Mouse (Mus musculus) 416B (cell line): ENCODE measurements at regions not wholly inside any gene's neighbourhood (a gene's known extent, or its start where the extent isn't known, plus 50 kb on each side); places are given as distances from the start of the nearest gene placed in this dataset.

Source experiments
- DNase-seq: peaks from one replicate; pipeline ENCODE4 v3.0.0; 2011; ENCODE audit warnings: low read depth

DNA sequence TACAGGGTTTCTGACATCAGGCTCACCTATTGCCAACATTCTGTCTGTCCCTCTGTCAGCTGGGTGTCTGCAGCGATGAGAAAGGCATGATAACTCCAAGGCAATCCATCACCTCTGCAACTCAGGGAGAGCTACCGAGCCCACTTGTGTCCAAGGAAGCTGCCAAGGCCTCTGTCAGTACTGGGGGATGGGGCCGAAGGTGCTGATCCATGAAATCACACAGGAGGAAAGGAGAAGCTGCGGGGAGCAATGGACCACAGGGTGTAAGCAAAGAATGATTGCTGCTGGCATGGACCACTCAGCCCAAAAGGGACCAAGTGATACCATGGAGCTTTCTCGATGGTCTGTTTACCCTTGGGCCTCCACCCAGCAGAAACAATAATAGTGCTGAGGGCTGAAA, 67.5 kb upstream of the Mid1ip1 start:
- DNase-seq: no peak

DNA sequence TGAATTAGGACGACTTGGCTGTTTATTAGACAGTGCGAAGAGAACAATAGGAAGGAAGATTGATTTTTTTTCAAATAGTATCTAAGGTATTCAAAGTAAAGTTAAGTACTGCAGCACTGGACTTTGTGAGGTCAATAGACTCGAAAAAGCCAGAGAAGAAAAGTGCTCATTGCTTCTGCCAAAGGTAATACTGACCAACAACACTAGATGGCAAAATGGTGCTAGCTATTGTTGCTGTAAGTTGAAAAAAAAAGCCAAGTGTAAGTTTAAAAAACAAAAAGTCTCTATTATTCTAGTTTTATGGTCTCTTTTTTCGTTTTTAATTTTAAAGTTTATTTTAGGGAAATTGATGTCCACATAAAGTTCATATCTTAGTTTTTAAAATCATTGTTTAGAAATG, 63.9 kb upstream of the Mid1ip1 start:
- peak; percentile 24 for DNase-seq
